Mouse (Mus musculus): Measurements from ENCODE around the gene Arel1. TPM values are rescaled to one million over a fixed set of nuclear protein-coding genes. Genes with fewer than 3 reads are reported as not detected.

Arel1 gene
- polyA plus RNA-seq, 1 experiment from 2014 or later: 10.8 TPM

DNA sequence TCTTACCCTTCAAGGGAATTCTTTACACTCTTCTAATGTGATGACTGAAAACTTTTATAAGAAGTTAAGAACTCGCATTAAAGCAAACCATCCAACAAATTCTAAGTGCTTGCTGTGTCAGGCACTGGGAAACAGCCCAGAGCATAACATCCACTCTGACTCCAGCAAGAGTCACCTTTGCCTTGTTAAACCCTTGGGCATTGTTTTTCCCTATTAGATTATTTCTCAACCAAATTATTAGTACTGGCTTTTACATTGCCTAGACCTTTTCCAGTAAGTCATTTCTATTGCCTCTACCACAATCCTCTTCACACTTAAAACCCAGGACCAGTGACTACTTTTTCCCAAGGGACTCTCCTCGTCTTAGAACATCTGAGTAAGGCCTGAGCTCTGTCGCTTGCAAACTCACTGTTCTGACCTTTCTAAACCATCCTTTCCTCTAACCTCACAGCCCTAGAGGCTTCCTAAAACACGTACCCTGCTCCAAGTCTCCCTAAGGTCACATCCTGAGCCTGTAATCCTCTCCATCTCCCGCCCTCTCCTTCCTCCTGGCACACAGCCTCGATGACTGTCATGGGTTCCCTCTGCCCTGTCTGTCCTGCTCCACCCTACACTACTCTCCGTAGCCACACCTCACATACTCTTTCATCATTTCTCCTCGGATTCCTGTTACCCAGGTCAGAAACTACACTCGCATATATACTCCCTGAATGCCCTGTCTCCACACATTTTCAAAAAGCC, 25.7 kb downstream of the Arel1 start:
- H3K36me3 ChIP-seq: peaks cover 9% of the 10 kb centered on the region
- H3K9ac ChIP-seq: no peak overlapping the region
- no peak for ATAC-seq (ENCODE audit: insufficient read depth, low FRiP score, low read depth)
- H3K4me1 ChIP-seq: no peaks in the 10 kb centered on the region
- WGBS: 82% methylated on average over 9 of the region's 9 CpGs
- no peak overlapping the region for H3K27ac ChIP-seq
- no peak overlapping the region for H3K4me3 ChIP-seq (replicated peaks)
- no peaks in the 10 kb centered on the region for H3K9me3 ChIP-seq
- H3K4me2 ChIP-seq: no peak overlapping the region
- no peaks in the 10 kb centered on the region for H3K27me3 ChIP-seq (replicated peaks)

- no peak overlapping the region for H3K27ac ChIP-seq
- no peaks in the 10 kb centered on the region for H3K4me1 ChIP-seq
- no peaks in the 10 kb centered on the region for H3K27me3 ChIP-seq (replicated peaks)
- 79% methylated on average over 4 of the region's 4 CpGs for WGBS
- no peak overlapping the region for H3K9ac ChIP-seq
- no peaks in the 10 kb centered on the region for H3K9me3 ChIP-seq
- no peak overlapping the region for H3K4me3 ChIP-seq (replicated peaks)
- H3K4me2 ChIP-seq: no peak overlapping the region
- peaks cover 8% of the 10 kb centered on the region for H3K36me3 ChIP-seq
- ATAC-seq (ENCODE audit: insufficient read depth, low FRiP score, low read depth): no peak
These were observed 26.4 kb downstream of the Arel1 start for GRCm38 (mm10) chr12:84944150-84944812.

- no peak overlapping the region for H3K4me3 ChIP-seq (replicated peaks)
- no peaks in the 10 kb centered on the region for H3K9me3 ChIP-seq
- H3K27ac ChIP-seq: no peak overlapping the region
- no peak overlapping the region for H3K4me2 ChIP-seq
- no peak overlapping the region for H3K9ac ChIP-seq
- H3K36me3 ChIP-seq: peaks cover 10% of the 10 kb centered on the region
- ATAC-seq (ENCODE audit: insufficient read depth, low FRiP score, low read depth): no peak
- WGBS: 79% methylated on average over 21 of the region's 21 CpGs
- no peaks in the 10 kb centered on the region for H3K4me1 ChIP-seq
- H3K27me3 ChIP-seq (replicated peaks): no peaks in the 10 kb centered on the region
These were observed 27.4 kb downstream of the Arel1 start for GRCm38 (mm10) chr12:84943006-84943952.

DNA sequence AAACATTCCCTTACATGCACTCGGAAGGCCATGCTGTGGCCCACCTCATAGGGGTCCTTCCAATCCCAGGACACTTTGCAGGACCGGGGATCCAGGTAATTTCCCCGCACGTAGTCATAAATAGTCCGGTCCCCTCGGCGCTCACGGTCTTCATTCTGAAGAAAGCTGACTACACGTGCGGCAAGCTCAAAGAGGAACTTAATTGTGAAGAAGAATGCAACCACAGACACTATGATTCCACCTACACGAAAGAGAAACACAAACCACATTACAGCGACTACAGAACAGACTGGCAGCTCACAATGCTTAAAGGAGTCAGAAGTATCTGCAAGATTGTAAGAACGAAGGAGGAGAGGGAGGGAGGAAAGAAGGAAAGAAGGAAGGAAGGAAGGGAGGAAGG, 29.0 kb downstream of the Arel1 start:
- H3K4me3 ChIP-seq (replicated peaks): no peak overlapping the region
- no peak overlapping the region for H3K9ac ChIP-seq
- H3K27me3 ChIP-seq (replicated peaks): no peaks in the 10 kb centered on the region
- H3K36me3 ChIP-seq: peaks cover 10% of the 10 kb centered on the region
- WGBS: 90% methylated on average over 13 of the region's 13 CpGs
- H3K4me1 ChIP-seq: no peaks in the 10 kb centered on the region
- no peaks in the 10 kb centered on the region for H3K9me3 ChIP-seq
- no peak for ATAC-seq (ENCODE audit: insufficient read depth, low FRiP score, low read depth)
- no peak overlapping the region for H3K4me2 ChIP-seq
- H3K27ac ChIP-seq: no peak overlapping the region

- H3K9me3 ChIP-seq: no peaks in the 10 kb centered on the region
- ATAC-seq (ENCODE audit: insufficient read depth, low FRiP score, low read depth): no peak
- WGBS: 69% methylated on average over 7 of the region's 7 CpGs
- no peaks in the 10 kb centered on the region for H3K27me3 ChIP-seq (replicated peaks)
- peaks cover 10% of the 10 kb centered on the region for H3K36me3 ChIP-seq
- no peak overlapping the region for H3K9ac ChIP-seq
- no peaks in the 10 kb centered on the region for H3K4me1 ChIP-seq
- no peak overlapping the region for H3K4me3 ChIP-seq (replicated peaks)
- no peak overlapping the region for H3K27ac ChIP-seq
- no peak overlapping the region for H3K4me2 ChIP-seq
These were observed 30.4 kb downstream of the Arel1 start for GRCm38 (mm10) chr12:84940343-84940742.

DNA sequence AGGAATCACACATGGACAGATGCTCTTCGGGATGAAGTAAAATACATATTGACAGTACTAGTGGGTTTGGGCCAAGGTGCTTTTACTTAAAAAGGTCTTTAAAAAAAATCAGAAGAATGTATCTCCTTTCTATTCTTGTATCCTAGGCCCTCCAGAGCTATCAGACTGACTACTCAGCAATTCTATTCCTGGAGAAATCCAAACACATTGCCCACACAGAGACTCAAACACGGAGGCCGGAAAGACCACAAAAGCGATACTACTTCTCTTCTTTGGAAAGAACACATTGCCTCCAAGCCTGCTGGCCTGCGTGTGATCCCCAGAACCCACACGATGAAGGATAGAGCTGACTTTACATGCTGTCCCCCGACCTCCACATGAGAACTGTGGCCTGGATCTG, 31.6 kb downstream of the Arel1 start:
- 89% methylated on average over 7 of the region's 7 CpGs for WGBS
- Histone ChIP-seq H3K4me1 (no peaks in the 10 kb centered on the region), H3K36me3 (peaks cover 10% of the 10 kb centered on the region), H3K9me3 (no peaks in the 10 kb centered on the region), H3K9ac (no peak overlapping the region), H3K4me2 (no peak overlapping the region), H3K4me3 (replicated peaks) (no peak overlapping the region), H3K27ac (no peak overlapping the region), H3K27me3 (replicated peaks) (no peaks in the 10 kb centered on the region)
- ATAC-seq (ENCODE audit: insufficient read depth, low FRiP score, low read depth): no peak

GRCm38 (mm10) chr12:84935343-84935742, 35.4 kb downstream of the Arel1 start:
- Histone ChIP-seq H3K27ac (no peak overlapping the region), H3K9me3 (no peaks in the 10 kb centered on the region), H3K4me3 (replicated peaks) (no peak overlapping the region), H3K36me3 (peaks cover 29% of the 10 kb centered on the region), H3K4me1 (no peaks in the 10 kb centered on the region), H3K4me2 (no peak overlapping the region), H3K9ac (no peak overlapping the region), H3K27me3 (replicated peaks) (no peaks in the 10 kb centered on the region)
- no peak for ATAC-seq (ENCODE audit: insufficient read depth, low FRiP score, low read depth)
- WGBS: 82% methylated on average over 5 of the region's 5 CpGs

GRCm38 (mm10) chr12:84932210-84932609, 38.5 kb downstream of the Arel1 start:
- WGBS: 90% methylated on average over 6 of the region's 6 CpGs
- H3K9me3 ChIP-seq: no peaks in the 10 kb centered on the region
- no peak overlapping the region for H3K9ac ChIP-seq
- no peak overlapping the region for H3K4me3 ChIP-seq (replicated peaks)
- H3K27ac ChIP-seq: no peak overlapping the region
- ATAC-seq (ENCODE audit: insufficient read depth, low FRiP score, low read depth): no peak
- H3K27me3 ChIP-seq (replicated peaks): no peaks in the 10 kb centered on the region
- peaks cover 21% of the 10 kb centered on the region; the same call in 1 of the 2 replicates for H3K36me3 ChIP-seq
- H3K4me1 ChIP-seq: no peaks in the 10 kb centered on the region
- H3K4me2 ChIP-seq: no peak overlapping the region

- 89% methylated on average over 6 of the region's 6 CpGs for whole genome bisulfite sequencing
- Histone ChIP-seq H3K4me1 (no peaks in the 10 kb centered on the region), H3K4me2 (no peak overlapping the region), H3K27ac (no peak overlapping the region), H3K36me3 (peaks cover 20% of the 10 kb centered on the region), H3K9ac (no peak overlapping the region), H3K9me3 (no peaks in the 10 kb centered on the region), H3K4me3 (replicated peaks) (no peak overlapping the region), H3K27me3 (replicated peaks) (no peaks in the 10 kb centered on the region)
- ATAC-seq (ENCODE audit: insufficient read depth, low FRiP score, low read depth): no peak
These were observed 44.2 kb downstream of the Arel1 start for GRCm38 (mm10) chr12:84926542-84926941.

DNA sequence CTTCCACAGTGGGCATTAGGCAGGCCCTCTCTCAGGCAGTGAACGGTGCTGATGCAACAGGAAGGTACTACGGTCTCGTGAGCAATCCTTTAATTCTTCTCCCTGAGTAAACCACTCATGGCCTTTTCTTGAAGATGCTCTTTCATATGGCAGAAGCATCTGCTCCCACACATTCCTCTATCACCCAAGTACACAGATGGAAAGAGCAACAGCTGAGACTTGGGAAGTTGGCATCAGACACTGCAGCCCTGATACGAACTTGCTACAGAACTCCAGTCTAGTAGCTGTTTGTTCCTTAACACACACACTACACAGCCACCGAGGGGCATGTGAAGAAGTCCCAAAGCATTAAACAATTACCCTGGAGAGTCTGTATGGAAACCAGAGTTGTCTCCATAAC, 46.4 kb downstream of the Arel1 start:
- no peak overlapping the region for H3K4me2 ChIP-seq
- no peaks in the 10 kb centered on the region for H3K4me1 ChIP-seq
- no peak overlapping the region for H3K4me3 ChIP-seq (replicated peaks)
- peaks cover 27% of the 10 kb centered on the region for H3K36me3 ChIP-seq
- no peaks in the 10 kb centered on the region for H3K9me3 ChIP-seq
- no peak overlapping the region for H3K27ac ChIP-seq
- no peak overlapping the region for H3K9ac ChIP-seq
- 86% methylated on average over 5 of the region's 5 CpGs for WGBS
- no peak for ATAC-seq (ENCODE audit: insufficient read depth, low FRiP score, low read depth)
- no peaks in the 10 kb centered on the region for H3K27me3 ChIP-seq (replicated peaks)

DNA sequence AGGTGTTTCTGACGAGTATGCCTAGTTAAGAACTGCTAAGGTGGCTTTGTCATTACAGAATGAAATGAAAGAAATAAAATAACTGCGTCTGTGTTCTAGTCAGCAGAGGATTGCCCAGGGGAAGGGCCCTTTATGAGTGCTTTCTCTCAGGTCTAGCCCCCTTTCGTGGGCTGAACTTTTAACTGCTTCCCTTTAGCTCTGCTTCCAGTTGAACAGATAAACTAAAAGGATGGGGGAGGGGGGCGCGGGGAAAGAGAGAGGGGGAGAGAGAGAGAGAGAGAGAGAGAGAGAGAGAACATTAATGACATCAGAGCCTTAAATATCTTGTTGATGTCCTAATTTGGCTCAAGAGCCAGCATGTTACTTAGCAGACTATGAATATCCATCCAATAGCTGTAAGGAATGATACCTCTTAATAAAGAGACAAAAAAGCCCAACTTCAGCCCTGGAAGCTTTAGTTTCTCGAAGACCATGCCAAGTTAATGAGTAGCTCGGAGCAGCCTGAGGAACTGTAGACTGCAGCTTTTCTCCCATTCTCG, 48.8 kb downstream of the Arel1 start:
- Histone ChIP-seq H3K36me3 (peaks cover 30% of the 10 kb centered on the region), H3K4me2 (no peak overlapping the region), H3K9me3 (no peaks in the 10 kb centered on the region), H3K9ac (no peak overlapping the region), H3K4me3 (replicated peaks) (no peak overlapping the region), H3K27me3 (replicated peaks) (no peaks in the 10 kb centered on the region), H3K4me1 (no peaks in the 10 kb centered on the region), H3K27ac (no peak overlapping the region)
- WGBS: 76% methylated on average over 8 of the region's 8 CpGs
- no peak for ATAC-seq (ENCODE audit: insufficient read depth, low FRiP score, low read depth)
